Mouse (Mus musculus) hematopoietic stem cell, adult 5-6 weeks (primary cell): ENCODE data around the gene Pusl1. TPM values are rescaled to one million over a fixed set of nuclear protein-coding genes. Genes with fewer than 3 reads are reported as not detected.
A peak's percentile ranks its signal among the peaks of the same experiment; 100 is the strongest.

Experiments
- ATAC-seq, 2 experiments: fragments of 125-278 bp in 1 of 2; replicated peaks in 1 of 2; 2 replicates each; pipeline ENCODE4 v1.8.0; 2016 to 2017; ENCODE audit warnings: inconsistent platforms in 2 of 2, mild to moderate bottlenecking in 2 of 2, moderate number of reproducible peaks in 2 of 2, low read depth in 1 of 2, moderate TSS enrichment in 1 of 2; ENCODE audit not compliant: low FRiP score in 2 of 2, poor library complexity in 2 of 2, severe bottlenecking in 2 of 2, insufficient read depth in 1 of 2, low TSS enrichment in 1 of 2
- total RNA-seq: library from RNA; stranded (forward); fragments of 172-1452, 232-1000 nt; gene quantifications from 2 replicates; pipeline ENCODE4 v1.2.3, GENCODE M21; 2017

The Pusl1 gene
- total RNA-seq, 1 experiment from 2014 or later, result 23.3 TPM

- ATAC-seq, result no peak
Measured at GRCm38 (mm10) chr4:155851368-155851767, 40.2 kb downstream of the Pusl1 start.

- ATAC-seq, result no peak
Measured at GRCm38 (mm10) chr4:155849792-155850451, 41.7 kb downstream of the Pusl1 start.

GRCm38 (mm10) chr4:155849391-155849790 is 42.2 kb downstream of the Pusl1 start:
- ATAC-seq, result no peak

- ATAC-seq, result no peak
Measured at GRCm38 (mm10) chr4:155848434-155849095, 43.0 kb downstream of the Pusl1 start.

- no peak for ATAC-seq
Measured at GRCm38 (mm10) chr4:155847591-155848352, 43.8 kb downstream of the Pusl1 start.

- peak; percentile 68 to 72 for ATAC-seq
Measured at GRCm38 (mm10) chr4:155846871-155847578, 44.6 kb downstream of the Pusl1 start, which contains the start of gene Dvl1. Gene Dvl1, plus strand, starts transcription at chr4:155847402.

- ATAC-seq, result no peak
Measured at GRCm38 (mm10) chr4:155843231-155843630, 48.4 kb downstream of the Pusl1 start.

GRCm38 (mm10) chr4:155841651-155842270 is 49.8 kb downstream of the Pusl1 start:
- ATAC-seq, result no peak

- peak; percentile 63 to 68 for ATAC-seq
Measured at GRCm38 (mm10) chr4:155841003-155841454, 50.6 kb downstream of the Pusl1 start.

- peak in 1 of 2 experiments; percentile 12; a peak in 2 of 4 replicates for ATAC-seq
Measured at GRCm38 (mm10) chr4:155840076-155841002, 51.2 kb downstream of the Pusl1 start.

GRCm38 (mm10) chr4:155839483-155839910 is 52.1 kb downstream of the Pusl1 start, which contains the start of gene Mxra8:
Gene Mxra8, plus strand, starts transcription at chr4:155839680.
- ATAC-seq, result no peak

- ATAC-seq, result no peak
Measured at GRCm38 (mm10) chr4:155838187-155839153, 53.1 kb downstream of the Pusl1 start.
